Mouse (Mus musculus): ENCODE results near the gene Slc35f6. TPM values are rescaled to one million over a fixed set of nuclear protein-coding genes. Genes with fewer than 3 reads are reported as not detected.

Gene Slc35f6
- 50.2 and 56.3 TPM in 2 replicates for polyA plus RNA-seq (2015; fragmentation: Nextera tagmentation; extraction: Ambion mirVana)

DNA sequence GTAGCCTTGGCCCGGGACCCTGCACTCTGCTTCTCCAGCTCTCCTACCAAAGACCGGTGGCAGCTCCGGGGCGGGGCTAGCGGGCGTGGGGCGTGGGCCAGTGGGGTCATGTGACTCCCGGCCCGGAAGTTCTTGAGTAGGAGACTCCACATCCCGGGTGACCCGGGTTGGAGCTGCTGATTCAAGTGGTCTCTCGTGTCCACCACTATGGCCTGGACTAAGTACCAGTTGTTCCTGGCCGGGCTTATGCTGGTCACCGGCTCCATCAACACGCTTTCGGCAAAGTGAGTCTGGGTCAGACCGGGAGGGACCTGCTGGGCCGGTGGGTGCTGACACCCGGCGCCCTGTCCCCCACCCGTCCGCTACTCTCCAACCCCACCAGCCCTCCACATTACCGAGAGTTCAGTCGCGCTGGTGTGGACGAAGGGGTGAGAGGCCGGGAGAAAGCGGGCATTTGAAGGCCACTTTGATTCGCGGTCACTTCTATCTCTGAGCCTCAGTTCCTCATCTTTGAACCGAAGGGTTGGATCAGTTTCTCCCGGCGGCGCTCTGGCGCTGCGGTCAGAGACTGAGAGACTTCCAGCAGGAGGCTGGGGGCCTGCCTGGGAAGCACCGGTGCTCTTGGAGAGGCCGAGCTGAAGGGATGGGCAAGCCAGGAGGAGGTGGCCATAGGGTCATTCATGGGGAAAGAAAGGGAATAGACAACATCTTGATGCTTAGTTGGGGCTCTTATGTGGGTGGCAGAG lies at the start of gene Slc35f6:
Gene Slc35f6, plus strand, starts transcription at position 119 of the 746 bp plus-strand sequence.
- Histone ChIP-seq H3K4me2 (ENCODE audit: low read depth, low read length) (peak within 1 kb of the TSS; percentile 87), H3K27me3 (replicated peaks; ENCODE audit: control insufficient read depth, insufficient read depth, low read length) (no peaks in the 10 kb centered on the region), H3K27ac (ENCODE audit: low read length) (peak within 1 kb of the TSS; percentile 65), H3K36me3 (ENCODE audit: control insufficient read depth, insufficient read depth, low read length) (no peaks in the 10 kb centered on the region), H3K9me3 (ENCODE audit: control insufficient read depth, low read length) (no peaks in the 10 kb centered on the region), H3K4me3 (ENCODE audit: low read length) (peak within 1 kb of the TSS; percentile 83), H3K4me1 (ENCODE audit: control insufficient read depth, insufficient read depth, low read length) (peaks cover 35% of the 10 kb centered on the region), H3K9ac (ENCODE audit: low read depth, low read length) (peak within 1 kb of the TSS; percentile 82)
- under 1% methylated on average over 38 of the region's 38 CpGs for WGBS
- ATAC-seq: peak; percentile 93

DNA sequence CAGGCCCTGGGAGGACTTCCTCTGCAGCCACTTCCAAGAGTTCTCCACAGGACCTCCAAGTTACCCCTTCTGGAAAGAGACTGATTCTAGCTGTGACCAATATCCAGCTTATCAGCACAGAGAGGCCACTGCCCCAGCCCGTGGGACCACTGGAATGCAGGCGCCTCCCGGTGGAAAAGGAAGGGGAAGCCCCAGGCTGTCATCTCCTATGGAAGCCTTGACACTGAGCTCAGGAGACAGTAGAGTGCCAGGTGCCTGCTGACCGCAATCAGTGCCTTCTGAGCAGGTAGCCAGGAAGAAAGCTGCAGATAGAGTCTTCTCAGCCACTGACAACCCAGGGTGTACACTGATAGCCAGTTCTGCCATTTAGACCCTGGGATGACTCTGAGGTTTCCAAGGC lies 46.3 kb upstream of the Slc35f6 start:
- Histone ChIP-seq H3K36me3 (ENCODE audit: control insufficient read depth, insufficient read depth, low read length) (no peaks in the 10 kb centered on the region), H3K27ac (ENCODE audit: low read length) (no peak overlapping the region), H3K4me3 (ENCODE audit: low read length) (no peak overlapping the region), H3K4me2 (ENCODE audit: low read depth, low read length) (no peak overlapping the region), H3K9me3 (ENCODE audit: control insufficient read depth, low read length) (no peaks in the 10 kb centered on the region), H3K4me1 (ENCODE audit: control insufficient read depth, insufficient read depth, low read length) (no peaks in the 10 kb centered on the region; the same call in none of the 2 replicates), H3K27me3 (replicated peaks; ENCODE audit: control insufficient read depth, insufficient read depth, low read length) (no peaks in the 10 kb centered on the region), H3K9ac (ENCODE audit: low read depth, low read length) (no peak overlapping the region)
- no peak for ATAC-seq
- 32% methylated on average over 4 of the region's 4 CpGs for WGBS

- WGBS: 77% methylated on average over 3 of the region's 3 CpGs
- no peaks in the 10 kb centered on the region for H3K9me3 ChIP-seq (ENCODE audit: control insufficient read depth, low read length)
- H3K4me2 ChIP-seq (ENCODE audit: low read depth, low read length): no peak overlapping the region
- no peak overlapping the region for H3K27ac ChIP-seq (ENCODE audit: low read length)
- no peak overlapping the region for H3K4me3 ChIP-seq (ENCODE audit: low read length)
- no peak overlapping the region for H3K9ac ChIP-seq (ENCODE audit: low read depth, low read length)
- no peaks in the 10 kb centered on the region; the same call in none of the 2 replicates for H3K4me1 ChIP-seq (ENCODE audit: control insufficient read depth, insufficient read depth, low read length)
- no peak for ATAC-seq
- H3K36me3 ChIP-seq (ENCODE audit: control insufficient read depth, insufficient read depth, low read length): no peaks in the 10 kb centered on the region
- H3K27me3 ChIP-seq (replicated peaks; ENCODE audit: control insufficient read depth, insufficient read depth, low read length): no peaks in the 10 kb centered on the region
Measured at GRCm38 (mm10) chr5:30603255-30603654, 44.5 kb upstream of the Slc35f6 start.

DNA sequence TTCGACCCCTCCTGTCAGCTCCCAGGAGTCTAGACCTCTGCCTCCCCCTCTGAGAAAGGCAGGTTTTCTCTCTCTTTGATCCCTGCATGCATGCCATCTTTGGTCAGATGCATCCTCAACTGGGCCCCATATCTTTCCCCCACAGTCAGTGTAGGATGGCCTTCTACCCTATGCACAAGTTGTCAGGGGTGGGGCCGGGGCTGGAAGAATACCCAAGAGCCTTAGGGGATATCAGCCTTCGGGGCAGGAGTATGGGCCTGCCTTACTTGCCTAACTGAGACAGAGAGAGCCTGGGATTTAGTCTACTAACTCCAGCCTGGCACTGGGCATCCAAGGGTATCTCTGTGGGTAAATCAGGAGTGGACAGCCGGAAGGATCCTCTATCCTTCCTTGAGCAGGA lies 43.8 kb upstream of the Slc35f6 start:
- Histone ChIP-seq H3K9me3 (ENCODE audit: control insufficient read depth, low read length) (no peaks in the 10 kb centered on the region), H3K4me2 (ENCODE audit: low read depth, low read length) (no peak overlapping the region), H3K36me3 (ENCODE audit: control insufficient read depth, insufficient read depth, low read length) (no peaks in the 10 kb centered on the region), H3K9ac (ENCODE audit: low read depth, low read length) (no peak overlapping the region), H3K4me1 (ENCODE audit: control insufficient read depth, insufficient read depth, low read length) (no peaks in the 10 kb centered on the region; the same call in none of the 2 replicates), H3K27me3 (replicated peaks; ENCODE audit: control insufficient read depth, insufficient read depth, low read length) (no peaks in the 10 kb centered on the region), H3K4me3 (ENCODE audit: low read length) (no peak overlapping the region), H3K27ac (ENCODE audit: low read length) (no peak overlapping the region)
- WGBS: 74% methylated on average over 4 of the region's 4 CpGs
- no peak for ATAC-seq

- H3K27me3 ChIP-seq (replicated peaks; ENCODE audit: control insufficient read depth, insufficient read depth, low read length): no peaks in the 10 kb centered on the region
- 74% methylated on average over 8 of the region's 8 CpGs for WGBS
- H3K4me2 ChIP-seq (ENCODE audit: low read depth, low read length): no peak overlapping the region
- ATAC-seq: no peak
- no peak overlapping the region for H3K9ac ChIP-seq (ENCODE audit: low read depth, low read length)
- H3K27ac ChIP-seq (ENCODE audit: low read length): no peak overlapping the region
- no peak overlapping the region for H3K4me3 ChIP-seq (ENCODE audit: low read length)
- H3K4me1 ChIP-seq (ENCODE audit: control insufficient read depth, insufficient read depth, low read length): no peaks in the 10 kb centered on the region; the same call in none of the 2 replicates
- no peaks in the 10 kb centered on the region for H3K9me3 ChIP-seq (ENCODE audit: control insufficient read depth, low read length)
- H3K36me3 ChIP-seq (ENCODE audit: control insufficient read depth, insufficient read depth, low read length): no peaks in the 10 kb centered on the region
Measured at GRCm38 (mm10) chr5:30604769-30605188, 43.0 kb upstream of the Slc35f6 start.

- H3K9ac ChIP-seq (ENCODE audit: low read depth, low read length): no peak overlapping the region
- H3K4me3 ChIP-seq (ENCODE audit: low read length): no peak overlapping the region
- no peak overlapping the region for H3K27ac ChIP-seq (ENCODE audit: low read length)
- no peak overlapping the region for H3K4me2 ChIP-seq (ENCODE audit: low read depth, low read length)
- 80% methylated on average over 6 of the region's 6 CpGs for WGBS
- ATAC-seq: no peak
- H3K9me3 ChIP-seq (ENCODE audit: control insufficient read depth, low read length): no peaks in the 10 kb centered on the region
- H3K4me1 ChIP-seq (ENCODE audit: control insufficient read depth, insufficient read depth, low read length): no peaks in the 10 kb centered on the region; the same call in none of the 2 replicates
- no peaks in the 10 kb centered on the region for H3K27me3 ChIP-seq (replicated peaks; ENCODE audit: control insufficient read depth, insufficient read depth, low read length)
- H3K36me3 ChIP-seq (ENCODE audit: control insufficient read depth, insufficient read depth, low read length): no peaks in the 10 kb centered on the region
Measured at GRCm38 (mm10) chr5:30605649-30606048, 42.1 kb upstream of the Slc35f6 start.

- no peak overlapping the region for H3K4me2 ChIP-seq (ENCODE audit: low read depth, low read length)
- H3K9me3 ChIP-seq (ENCODE audit: control insufficient read depth, low read length): no peaks in the 10 kb centered on the region
- 59% methylated on average over 16 of the region's 16 CpGs for WGBS
- H3K36me3 ChIP-seq (ENCODE audit: control insufficient read depth, insufficient read depth, low read length): no peaks in the 10 kb centered on the region
- H3K27me3 ChIP-seq (replicated peaks; ENCODE audit: control insufficient read depth, insufficient read depth, low read length): no peaks in the 10 kb centered on the region
- H3K4me3 ChIP-seq (ENCODE audit: low read length): no peak overlapping the region
- no peak overlapping the region for H3K9ac ChIP-seq (ENCODE audit: low read depth, low read length)
- H3K27ac ChIP-seq (ENCODE audit: low read length): no peak overlapping the region
- peaks cover 4% of the 10 kb centered on the region for H3K4me1 ChIP-seq (ENCODE audit: control insufficient read depth, insufficient read depth, low read length)
- ATAC-seq: no peak
Measured at GRCm38 (mm10) chr5:30606424-30607073, 41.2 kb upstream of the Slc35f6 start.

DNA sequence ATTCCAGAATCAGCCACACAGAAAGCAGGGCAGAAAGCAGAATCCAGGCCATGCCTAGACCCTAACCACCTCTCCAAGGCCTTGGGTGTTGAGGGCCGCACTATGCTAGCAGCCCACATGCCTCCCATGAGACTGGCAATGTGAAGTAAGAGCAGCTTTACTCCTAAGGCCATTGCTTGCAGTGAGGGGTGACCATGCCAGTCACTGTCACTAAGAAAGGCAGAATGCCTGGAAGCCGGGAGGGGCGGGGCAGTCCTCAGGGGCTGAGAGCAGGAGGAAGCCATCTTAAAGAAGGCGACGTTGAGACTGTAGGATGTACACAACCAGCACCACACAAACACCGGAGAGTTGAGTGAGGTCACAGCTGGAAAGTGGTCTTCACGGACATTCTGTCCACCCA lies 38.6 kb upstream of the Slc35f6 start:
- no peak for ATAC-seq
- Histone ChIP-seq H3K4me1 (ENCODE audit: control insufficient read depth, insufficient read depth, low read length) (peaks cover 11% of the 10 kb centered on the region), H3K27me3 (replicated peaks; ENCODE audit: control insufficient read depth, insufficient read depth, low read length) (no peaks in the 10 kb centered on the region), H3K4me3 (ENCODE audit: low read length) (no peak overlapping the region), H3K4me2 (ENCODE audit: low read depth, low read length) (no peak overlapping the region), H3K9me3 (ENCODE audit: control insufficient read depth, low read length) (no peaks in the 10 kb centered on the region), H3K9ac (ENCODE audit: low read depth, low read length) (no peak overlapping the region), H3K27ac (ENCODE audit: low read length) (no peak overlapping the region), H3K36me3 (ENCODE audit: control insufficient read depth, insufficient read depth, low read length) (no peaks in the 10 kb centered on the region)
- 90% methylated on average over 7 of the region's 7 CpGs for WGBS

DNA sequence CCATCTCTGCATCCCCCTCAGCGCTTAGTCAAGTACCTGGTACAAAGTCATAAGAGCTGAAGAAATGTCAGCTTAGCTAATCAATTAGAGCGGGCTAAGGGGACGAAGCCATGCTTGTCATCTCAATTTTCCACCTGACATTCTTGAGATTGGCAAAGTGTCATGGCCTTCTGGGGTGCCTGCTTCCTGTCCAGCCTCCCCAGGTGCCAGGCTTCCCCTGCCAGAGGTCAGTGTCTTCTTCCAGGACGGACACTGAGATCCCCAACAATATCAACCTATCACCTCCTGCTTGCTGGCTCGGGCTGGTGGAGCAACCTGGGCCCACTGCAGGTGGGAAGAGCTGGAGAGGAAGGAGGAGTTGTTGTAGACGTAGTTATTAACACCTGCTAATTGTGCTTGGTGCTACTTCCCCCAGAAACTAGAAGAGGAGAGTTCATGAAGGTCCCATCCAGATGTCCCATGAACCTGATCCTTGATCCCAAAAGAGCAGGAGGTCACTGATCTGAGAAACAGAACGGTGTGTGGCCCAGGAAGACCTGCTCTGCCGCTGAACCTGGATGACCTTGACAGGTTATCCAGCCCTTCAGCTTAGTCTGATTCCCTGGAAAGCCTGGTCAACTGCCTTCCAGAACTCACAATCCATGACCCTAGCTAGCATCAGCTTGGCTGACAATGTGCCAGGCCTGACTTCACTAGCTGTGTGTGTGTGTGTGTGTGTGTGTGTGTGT lies 37.7 kb upstream of the Slc35f6 start:
- 83% methylated on average over 8 of the region's 8 CpGs for WGBS
- peaks cover 20% of the 10 kb centered on the region for H3K4me1 ChIP-seq (ENCODE audit: control insufficient read depth, insufficient read depth, low read length)
- no peak overlapping the region for H3K4me2 ChIP-seq (ENCODE audit: low read depth, low read length)
- no peaks in the 10 kb centered on the region for H3K27me3 ChIP-seq (replicated peaks; ENCODE audit: control insufficient read depth, insufficient read depth, low read length)
- no peak overlapping the region for H3K9ac ChIP-seq (ENCODE audit: low read depth, low read length)
- H3K9me3 ChIP-seq (ENCODE audit: control insufficient read depth, low read length): no peaks in the 10 kb centered on the region
- no peak overlapping the region for H3K4me3 ChIP-seq (ENCODE audit: low read length)
- no peaks in the 10 kb centered on the region for H3K36me3 ChIP-seq (ENCODE audit: control insufficient read depth, insufficient read depth, low read length)
- H3K27ac ChIP-seq (ENCODE audit: low read length): no peak overlapping the region
- no peak for ATAC-seq
